Mouse (Mus musculus) brain, adult 2 months (tissue): ENCODE data around the gene Slc26a1.

Experiments used
- DNase-seq: peaks from one replicate; pipeline ENCODE4 v3.0.0; 2011; ENCODE audit warnings: low read depth, low spot score

Slc26a1 gene

DNA sequence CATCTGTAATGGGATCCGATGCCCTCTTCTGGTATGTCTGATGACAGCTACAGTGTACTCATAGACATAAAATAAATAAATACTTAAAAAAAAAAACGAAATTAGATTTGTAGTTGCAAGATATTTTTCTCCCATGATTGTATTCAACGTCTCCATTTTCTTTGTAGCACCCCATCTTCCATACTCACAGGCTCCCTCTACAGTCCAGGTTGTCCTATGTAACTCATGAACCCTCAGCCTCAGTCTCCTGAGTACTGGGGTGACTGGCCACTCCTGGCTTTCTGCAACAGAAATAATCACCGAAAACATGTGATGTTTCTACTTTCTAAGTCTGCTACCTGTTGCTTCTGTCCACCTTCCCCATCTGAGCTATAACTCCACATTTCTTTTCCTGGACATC, 15.8 kb upstream of the Slc26a1 start:
- DNase-seq = no peak

DNA sequence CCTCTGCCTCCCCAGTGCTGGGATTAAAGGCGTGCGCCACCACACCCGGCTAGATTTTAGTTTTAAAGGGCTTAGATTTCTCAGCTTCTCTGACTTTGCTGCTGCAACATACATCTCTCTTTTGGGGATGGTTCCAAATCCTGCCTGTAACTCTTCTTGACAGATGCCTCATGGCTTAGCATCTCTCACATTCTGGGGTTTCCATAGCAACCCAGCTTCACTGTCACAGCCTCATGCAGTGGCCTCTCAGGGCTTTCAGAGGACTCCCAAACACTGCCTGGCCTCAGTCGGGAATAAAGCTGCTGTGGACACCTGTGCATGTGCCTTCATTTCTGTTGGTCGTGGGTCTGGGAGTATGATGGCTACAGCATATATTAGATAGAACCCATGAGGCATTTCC, 13.7 kb upstream of the Slc26a1 start:
- DNase-seq = peak; percentile 61

DNA sequence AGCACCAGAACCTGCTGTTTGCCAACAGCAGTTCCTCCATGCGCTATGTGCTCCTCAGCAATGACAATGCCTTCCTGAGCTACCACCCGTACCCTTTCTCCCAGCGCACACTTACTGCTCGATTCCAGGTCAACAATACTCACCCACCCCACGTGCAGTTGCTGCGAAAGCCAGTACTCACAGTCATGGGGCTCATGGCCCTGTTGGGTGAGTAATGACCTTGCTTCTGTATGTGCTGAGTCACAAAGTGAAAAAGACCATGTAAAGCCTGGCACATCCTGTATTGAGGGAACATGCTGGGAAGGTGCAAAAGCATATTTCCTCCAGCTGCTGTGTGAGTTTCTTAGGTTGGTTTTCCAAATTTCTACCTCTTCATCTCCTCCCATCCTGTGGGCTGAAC, 5.5 kb upstream of the Slc26a1 start:
- DNase-seq = peak; percentile 41

DNA sequence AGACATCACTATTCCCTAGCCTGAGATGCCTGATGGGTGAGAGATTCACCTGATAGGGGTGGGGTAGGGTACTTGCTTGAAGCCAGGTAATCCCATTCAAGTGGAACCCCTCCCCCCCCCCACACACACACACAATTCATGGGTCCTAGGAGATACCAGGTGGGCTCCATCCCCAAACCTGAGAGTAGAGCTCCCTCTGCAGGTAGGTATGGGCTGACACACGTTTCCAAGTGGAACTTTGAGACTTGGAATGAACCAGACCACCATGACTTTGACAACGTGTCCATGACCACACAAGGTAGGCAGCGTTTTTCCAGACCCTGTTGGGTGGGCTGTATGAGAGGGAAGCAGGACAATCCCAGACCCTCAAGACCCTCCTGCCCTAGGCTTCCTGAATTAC, 4.5 kb upstream of the Slc26a1 start:
- no peak for DNase-seq

DNA sequence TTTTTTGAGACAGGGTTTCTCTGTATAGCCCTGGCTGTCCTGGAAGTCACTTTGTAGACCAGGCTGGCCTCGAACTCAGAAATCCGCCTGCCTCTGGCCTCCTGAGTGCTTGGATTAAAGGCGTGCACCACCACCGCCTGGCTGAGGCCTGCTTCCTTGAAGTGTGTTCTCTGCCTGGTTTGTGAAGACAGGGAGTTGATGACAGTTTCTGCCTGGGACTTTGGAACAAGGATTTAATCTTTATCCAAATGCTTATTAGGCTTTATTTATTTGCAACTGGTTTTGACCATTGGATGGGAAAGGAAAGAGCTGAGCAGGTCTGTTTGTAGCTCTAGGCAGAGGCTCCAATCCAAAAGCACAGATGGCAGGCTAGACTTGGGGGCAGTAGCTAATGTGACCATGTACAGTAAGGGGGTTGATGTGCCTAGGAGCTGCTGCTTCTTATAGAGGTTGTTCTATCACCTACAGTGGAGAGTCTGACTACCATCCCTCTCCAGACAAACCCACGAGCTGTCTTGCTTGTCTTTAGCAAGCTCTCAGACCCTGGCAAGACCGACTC, 3.0 kb upstream of the Slc26a1 start:
- DNase-seq = peak; percentile 58

DNA sequence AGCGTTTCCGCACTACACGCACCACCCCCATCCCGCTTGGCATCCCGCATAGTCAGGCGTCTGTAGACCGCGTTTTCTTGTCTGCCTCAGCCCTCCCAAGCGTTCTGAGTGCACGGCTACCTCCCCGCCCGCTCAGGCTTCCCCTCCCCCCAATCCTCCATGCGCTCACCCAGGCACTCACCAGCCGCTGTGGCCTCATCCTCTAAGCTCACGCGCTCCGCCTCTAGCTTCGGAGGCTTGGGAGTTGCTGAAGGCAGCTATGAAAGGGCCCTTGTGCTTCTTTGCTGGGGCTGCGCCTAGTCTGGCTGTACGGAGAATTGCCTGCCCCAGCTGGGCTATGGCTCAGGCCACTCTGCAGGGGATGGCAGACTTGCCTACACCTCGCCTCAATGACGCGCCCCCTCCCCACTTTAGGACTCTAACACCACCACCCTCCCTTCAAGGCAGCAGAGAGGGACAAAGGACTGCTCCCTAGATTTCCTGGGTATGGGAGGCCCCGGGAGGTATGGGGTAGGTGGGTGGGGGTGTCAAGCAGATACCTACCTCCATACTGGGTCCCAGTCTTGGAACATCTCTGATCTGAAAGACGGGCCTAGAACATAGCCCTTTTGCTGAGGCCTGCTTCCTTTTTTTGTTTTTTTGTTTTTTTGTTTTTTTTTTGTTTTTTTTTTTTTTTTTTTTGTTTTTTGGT, 2.4 kb upstream of the Slc26a1 start:
- DNase-seq = peak; percentile 95

DNA sequence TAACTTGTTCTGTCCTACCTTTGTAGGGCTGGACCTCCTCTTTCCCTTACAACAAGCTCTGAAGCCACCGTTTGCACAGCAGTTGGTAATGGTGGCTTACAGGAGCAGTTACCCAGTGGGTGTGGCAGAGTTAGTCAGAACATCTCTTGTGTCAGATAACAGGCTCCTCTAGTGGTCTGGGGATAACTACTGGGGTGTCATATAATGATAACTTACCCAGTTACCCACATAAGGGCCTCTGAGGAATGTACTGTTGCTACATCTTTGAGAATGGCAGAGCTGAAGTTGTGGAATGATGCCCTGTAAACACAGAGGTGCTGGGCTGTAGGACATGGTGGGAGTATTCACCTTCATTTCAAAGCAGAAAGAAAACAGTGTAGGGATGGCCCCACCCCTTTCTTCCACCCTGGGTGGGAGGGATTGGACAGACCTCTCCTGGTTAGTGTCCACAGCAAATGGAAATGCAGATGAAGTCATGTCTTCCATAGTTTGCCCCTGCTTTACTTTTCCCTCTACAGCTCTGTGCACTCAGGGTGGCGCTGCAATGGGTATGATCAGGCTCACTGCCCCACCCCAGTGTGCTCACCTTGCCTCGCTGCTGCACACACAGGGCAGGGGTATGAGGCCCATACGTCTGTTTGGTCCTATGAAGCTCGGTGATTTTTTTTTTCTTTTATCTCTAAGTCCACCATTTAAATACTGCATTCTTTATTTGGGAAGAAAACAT, 1.6 kb upstream of the Slc26a1 start:
- DNase-seq = peak; percentile 66

DNA sequence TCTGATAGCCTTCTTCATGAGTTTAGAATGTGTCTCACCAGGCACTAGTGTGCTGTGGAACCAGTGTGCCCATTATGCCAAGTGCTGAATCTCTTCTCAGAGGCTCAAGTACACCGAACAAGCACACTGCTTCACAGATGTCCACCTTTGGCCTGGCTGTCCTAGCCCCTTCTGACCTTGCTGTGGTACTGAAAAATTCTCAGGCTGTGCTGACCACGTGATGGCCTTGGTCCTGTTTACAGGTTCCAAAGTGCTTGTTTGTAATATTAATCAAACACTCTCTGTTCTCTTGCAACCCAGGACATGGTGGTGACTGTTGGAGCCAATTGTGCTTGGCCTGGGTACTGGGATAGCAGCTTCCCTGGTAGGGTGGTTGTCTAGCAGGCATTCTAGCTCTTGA, 745 bp downstream of the Slc26a1 start:
- no peak for DNase-seq

DNA sequence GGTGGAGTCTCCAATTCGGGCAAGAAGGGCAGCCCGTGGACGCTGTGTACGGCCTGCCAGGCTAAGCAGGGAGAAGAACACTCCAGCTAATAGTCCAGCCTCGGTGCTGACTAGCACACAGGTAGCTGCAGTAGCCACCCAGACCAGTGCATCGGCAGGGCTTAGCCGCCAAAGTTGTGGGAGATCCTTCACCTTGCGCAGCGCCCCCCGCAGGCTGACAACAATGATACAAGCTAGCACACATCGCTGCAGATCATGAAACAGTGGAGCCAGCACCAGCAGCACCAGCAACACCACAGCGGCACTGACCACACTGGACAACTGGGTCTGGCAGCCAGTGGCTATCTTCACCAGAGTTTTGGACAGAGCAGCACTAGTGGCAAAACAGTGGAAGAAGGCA, 3.6 kb downstream of the Slc26a1 start:
- no peak for DNase-seq

DNA sequence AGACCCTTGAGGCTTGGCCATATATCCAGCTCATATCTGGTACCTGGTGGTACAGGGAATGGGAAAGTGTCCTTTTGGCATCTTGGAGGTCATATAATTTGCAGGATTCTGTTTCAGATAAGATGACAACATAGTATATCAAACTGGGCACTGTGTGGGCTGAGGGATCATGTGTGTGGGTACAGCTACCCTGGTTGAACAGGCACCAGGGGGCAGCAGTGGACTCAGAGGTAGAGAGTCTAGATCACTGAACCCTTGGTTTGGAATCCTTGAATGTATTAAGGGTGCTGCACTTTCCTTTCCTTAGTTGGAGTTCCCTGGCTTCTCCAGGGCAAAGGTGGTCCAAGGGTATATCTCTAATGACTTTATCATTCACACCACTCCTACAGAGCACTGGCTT, 4.6 kb downstream of the Slc26a1 start:
- DNase-seq = peak; percentile 69

DNA sequence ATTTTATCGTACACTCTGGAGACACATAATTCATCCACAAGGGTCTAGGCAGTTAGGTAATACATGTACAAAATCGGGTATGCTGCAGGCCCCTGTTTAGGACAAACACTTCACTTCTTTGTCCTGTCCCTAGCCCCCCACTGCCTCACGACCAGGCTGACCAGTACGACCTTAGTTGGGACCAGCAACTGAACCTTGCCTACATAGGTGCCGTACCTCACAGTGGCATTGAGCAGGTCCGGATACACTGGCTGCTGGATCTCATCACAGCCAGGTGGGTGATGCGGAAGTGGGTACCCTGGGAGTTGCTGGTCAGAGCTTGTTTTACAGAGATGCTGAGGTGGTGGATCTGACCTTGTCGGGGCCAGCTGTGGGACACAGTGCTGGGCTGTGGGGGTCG, 5.4 kb downstream of the Slc26a1 start:
- no peak for DNase-seq

DNA sequence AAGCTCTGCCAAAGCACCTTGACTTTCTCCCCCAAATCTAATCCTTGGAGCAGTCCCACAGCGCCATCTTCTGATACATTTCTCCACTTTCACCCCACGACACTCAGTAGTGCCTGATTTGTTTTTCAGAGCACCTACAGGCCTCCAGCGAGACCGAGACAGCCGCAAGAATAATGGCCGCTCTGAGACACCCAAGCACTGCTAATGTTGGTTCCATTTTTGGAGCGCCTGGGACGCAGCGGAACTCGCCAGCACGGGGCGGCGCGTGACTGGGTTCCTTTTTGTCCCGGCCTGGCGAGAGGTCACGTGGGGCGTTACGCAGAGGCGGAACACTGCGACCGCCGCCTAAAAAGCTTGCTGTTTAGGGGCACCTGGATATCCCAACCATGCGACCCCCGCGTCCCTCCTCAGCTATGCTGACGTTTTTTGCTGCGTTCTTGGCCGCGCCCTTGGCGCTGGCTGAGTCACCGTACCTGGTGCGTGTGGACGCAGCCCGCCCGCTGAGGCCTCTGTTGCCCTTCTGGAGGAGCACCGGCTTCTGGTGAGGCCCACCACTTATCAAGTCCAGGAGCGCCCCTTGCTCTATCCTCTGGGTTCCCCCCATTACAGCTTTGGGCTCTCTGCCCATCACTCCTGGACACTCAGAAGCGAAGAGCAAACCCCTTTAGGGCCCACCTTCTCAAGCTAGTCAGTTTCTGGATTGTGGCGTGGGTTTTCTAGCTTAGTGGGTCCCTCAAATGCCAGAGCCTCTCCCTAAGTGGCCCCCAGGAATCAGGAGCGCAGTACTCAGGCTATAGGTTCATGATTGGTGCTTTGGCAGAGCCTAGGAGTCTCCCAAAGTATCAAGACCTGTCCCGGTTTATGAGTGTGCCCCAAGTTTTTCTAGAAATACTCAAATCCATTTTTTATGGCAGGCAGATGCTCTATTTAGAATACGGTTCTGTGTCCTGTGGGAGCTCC, 6.1 kb downstream of the Slc26a1 start, which contains the start of gene Dgkq:
Gene Dgkq, minus strand, starts transcription at position 696 of the 960 bp plus-strand sequence.
- peak; percentile 95 for DNase-seq

DNA sequence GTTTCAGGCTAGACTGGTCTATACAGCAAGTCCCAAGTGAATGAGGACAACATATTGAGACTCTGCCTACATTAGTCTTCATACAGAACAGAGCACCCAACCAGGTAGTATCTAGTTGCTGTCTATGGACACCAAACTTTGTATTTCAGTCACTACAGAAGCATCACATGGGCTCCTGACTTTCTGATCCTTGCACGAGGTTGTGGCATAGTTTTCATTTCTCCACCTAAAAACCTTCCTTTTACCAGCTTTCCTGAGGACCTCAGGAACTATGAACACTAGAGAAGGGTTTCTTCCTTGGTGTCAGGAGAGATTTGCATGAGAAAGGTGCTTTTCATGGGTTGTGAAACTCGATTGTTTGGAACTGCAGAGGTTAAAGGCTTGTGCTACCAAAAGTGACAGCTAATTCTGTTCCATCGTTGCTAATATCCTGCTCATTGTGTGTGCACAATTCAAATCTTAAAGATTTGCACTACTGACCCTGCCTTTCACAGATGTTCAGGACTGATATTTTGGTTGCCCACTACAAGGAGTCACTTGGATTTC, 6.9 kb downstream of the Slc26a1 start:
- no peak for DNase-seq

DNA sequence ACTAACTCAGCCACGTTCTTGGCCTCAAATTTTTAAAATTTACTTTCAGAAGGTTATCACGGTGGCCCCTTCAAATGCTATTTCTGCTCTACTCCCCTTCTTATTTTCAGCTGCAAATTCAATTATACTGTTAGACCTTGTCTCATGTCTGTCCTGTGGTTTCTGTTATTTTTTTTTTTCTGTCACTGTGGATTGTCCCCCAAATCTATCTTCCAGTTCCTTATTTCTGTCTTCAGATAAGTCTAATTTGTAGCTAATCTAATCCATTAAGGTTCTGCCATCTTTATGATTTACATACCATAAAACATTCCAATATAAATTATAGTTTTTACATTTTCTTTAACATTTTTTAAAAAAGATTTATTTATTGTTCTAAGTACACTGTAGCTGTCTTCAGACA, 8.0 kb downstream of the Slc26a1 start:
- DNase-seq = no peak

DNA sequence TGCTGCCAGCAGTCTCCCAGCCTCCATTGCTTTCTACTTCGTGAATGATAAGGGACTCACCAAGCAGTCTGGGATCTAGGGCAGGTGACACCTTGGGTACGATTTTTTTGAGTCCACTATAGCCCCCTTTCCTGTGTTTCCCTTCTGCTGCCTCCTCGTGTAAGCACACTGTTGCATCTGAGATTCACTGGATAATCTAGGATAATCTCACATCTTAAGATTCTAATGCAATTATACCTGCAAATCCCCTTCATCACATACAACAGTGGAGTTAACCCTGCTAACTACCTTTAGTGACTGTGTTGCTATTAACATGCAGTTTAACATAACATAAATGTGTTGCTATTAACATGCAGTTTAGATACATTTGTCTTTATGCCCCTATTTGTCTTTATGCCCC, 10.3 kb downstream of the Slc26a1 start:
- DNase-seq = no peak

DNA sequence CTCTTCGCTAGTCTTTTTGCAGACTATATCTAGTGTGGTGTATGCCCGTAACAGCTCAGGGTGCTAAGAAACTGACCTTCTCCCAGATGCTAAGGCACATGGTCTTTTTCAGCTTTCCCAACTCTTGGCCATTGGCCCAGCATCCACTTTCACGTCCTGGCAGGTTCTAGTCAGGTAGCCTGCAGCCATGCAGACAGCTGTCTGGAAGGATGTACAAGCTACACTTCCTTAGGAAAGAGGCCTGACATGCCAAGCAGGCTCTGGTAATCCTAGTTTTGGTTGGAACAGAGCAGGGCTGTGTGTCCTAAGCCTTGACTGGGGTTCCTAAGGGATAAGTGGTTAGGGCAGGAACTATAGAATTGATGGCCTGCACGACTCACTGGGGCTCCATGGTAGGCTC, 12.6 kb downstream of the Slc26a1 start:
- no peak for DNase-seq

DNA sequence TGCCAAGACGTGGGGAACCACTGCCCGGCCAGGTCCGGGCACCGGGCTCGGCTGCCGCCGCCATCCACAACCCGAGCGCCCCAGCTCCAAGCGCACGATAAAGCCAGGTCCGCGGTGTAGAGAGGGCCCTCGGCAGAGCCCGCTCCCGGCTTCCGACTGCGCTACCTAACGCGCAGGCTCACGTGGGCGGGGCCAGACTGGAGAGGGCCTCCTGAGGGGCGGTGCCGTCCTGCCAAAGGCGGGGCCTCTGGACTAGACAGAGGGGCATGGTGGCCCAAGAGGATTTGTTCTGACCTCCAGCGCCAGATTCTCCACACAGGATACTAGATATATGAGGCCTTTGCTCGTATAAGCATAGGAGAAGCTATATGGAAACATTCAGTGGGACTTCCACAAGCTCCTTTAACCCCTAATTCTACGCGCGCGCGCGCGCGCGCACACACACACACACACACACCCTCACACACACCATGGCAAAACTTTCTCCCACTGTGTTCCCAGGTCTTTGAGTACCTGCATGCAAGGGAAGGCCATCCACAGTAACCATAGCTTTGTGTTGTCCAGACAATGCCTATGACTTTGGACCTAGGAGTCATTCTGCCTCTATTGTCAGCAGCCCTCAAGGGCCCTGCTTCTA, 14.6 kb downstream of the Slc26a1 start:
- peak; percentile 95 for DNase-seq

DNA sequence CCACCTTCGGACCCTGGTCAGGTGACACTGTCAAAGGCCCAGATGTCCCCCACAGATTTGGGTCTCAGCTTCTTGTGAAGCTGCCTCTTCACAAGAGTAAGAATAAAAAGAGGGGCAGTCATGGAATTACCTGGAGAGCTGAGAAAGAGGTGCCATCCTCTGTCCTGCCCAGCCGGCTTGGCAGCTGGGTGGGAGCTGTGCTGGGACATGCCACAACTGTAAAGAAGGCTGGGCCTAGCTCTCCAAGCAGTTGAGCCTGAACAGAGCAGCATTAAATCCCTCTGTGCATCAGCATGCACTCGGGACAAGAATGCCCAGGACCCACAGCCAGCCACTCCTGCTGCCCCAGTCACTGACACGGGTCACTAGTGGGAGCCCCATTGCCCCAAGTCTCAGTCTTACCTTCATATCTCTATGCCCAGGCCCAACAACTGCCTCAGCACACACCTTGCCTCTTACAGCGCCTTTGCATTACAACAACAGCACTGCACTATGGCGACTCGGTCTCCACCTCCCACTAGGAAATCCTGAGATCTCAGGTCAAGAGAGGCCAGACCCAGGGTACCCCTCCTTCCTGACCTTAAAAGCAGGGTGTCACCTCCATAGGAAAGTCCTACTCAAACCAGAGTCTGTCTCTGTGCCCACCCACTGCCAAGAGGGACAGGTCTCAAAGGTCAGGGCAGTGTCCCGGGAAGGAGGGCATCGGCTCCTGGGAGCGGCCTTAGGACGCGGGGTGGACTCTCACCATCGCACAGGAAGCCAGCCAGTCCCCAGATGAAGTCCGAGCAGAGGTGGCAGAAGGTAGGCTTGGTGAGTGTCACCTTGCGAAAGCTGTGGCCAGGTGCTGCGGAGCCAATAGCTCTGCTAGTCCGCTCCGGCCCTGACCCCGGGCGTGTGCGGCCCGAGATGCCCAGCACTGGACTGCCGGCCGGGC, 15.4 kb downstream of the Slc26a1 start, which contains the start of gene Idua:
Gene Idua, plus strand, starts transcription at position 634 of the 934 bp plus-strand sequence.
- DNase-seq = peak; percentile 24

DNA sequence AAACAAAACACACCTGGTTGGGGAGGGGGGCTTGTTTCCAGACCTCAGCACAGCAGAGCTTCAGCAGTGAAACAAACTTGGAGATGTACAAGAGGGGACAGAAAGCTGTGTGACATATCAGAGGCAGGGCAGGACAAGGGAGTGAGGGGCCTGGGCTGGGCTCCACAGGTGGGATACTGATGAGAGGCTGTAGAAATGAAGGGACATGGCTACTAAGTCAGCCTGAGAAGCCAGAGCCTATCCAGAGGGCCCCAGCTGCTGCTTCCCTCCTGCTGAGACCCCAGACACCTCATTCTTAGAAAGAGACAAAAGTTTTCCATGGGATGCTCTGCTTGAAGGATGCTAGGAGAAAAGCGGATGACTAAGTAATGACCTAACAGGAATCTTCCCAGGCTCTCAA, 16.8 kb downstream of the Slc26a1 start:
- no peak for DNase-seq

DNA sequence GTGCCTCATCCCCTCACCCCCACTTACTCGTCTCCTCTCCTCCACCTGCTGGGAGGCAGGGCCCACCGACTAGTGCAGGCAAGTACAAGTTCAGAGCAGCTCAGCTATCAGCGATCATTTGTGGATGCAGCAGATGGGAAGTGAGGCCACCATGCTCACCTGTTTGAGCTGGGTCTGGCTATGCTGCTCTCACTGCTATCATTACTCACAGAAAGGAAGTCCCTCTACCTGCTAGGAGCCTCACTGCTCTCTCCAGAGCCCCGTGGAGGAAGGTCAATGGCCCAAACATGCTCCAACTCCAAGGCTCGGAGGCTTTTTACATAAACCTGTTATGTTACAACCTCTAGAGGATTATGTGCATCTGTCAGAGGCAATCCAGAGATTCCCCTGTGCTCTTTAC, 18.0 kb downstream of the Slc26a1 start:
- DNase-seq = no peak
